ENCODE assay signal across 26 mouse cellular contexts in genomic region chr11:53773641-53774360, GRCm38 (mm10). TPM values are rescaled to one million over a fixed set of nuclear protein-coding genes. Genes with fewer than 3 reads are reported as not detected.
A peak's percentile ranks its signal among the peaks of the same experiment; 100 is the strongest.
DNase-seq lines count a peak whose midpoint lies in the region; ATAC-seq and TF ChIP-seq lines count a peak whose summit lies in the region.
"Had no signal": no experiment of that assay in that cellular context is flagged by ENCODE, and none has a peak within 500 bp of the region (broad histone marks: within the 10 kb centered on the region; RNA-seq: fewer than 3 reads in every experiment).

No protein-coding gene starts in this region.

- no peaks in the 10 kb centered on the region for H3K27me3 ChIP-seq in heart, adult 2 months (ENCODE audit: control insufficient read depth, insufficient read depth, low read length)
- no peaks in the 10 kb centered on the region for H3K27me3 ChIP-seq in megakaryocyte, embryonic 14.5 days (replicated peaks)
- no peaks in the 10 kb centered on the region for H3K27me3 ChIP-seq in small intestine, adult 2 months (ENCODE audit: control insufficient read depth, insufficient read depth, low read length)

- 0 out of 2 replicates have a peak, but pooled peaks cover 1% of the 10 kb centered on the region for H3K79me2 ChIP-seq in heart, adult 2 months (replicated peaks; ENCODE audit: control insufficient read depth, insufficient read depth, low read length)

- peaks cover 12% of the 10 kb centered on the region for H3K36me3 ChIP-seq in heart, adult 2 months (ENCODE audit: control insufficient read depth, insufficient read depth, low read length)
- H3K36me3 ChIP-seq in megakaryocyte, embryonic 14.5 days (replicated peaks; ENCODE audit: low read length), result peaks cover 72% of the 10 kb centered on the region
- peaks cover 74% of the 10 kb centered on the region for H3K36me3 ChIP-seq in small intestine, adult 2 months (ENCODE audit: control insufficient read depth, insufficient read depth, low read length)
- H3K36me3 ChIP-seq: forebrain, embryonic 15.5 days had no signal

- no peak for TF ChIP-seq POLR2A in heart, adult 2 months (IDR thresholded peaks at IDR 0.05; ENCODE audit: insufficient read depth, low read depth, low read length)
- no peak for TF ChIP-seq POLR2A in small intestine, adult 2 months (IDR thresholded peaks at IDR 0.05; ENCODE audit: low read depth, low read length)

- H3K9me3 ChIP-seq in megakaryocyte, embryonic 14.5 days, result no peaks in the 10 kb centered on the region
- H3K9me3 ChIP-seq: forebrain, embryonic 13.5 days; forebrain, embryonic 15.5 days had no signal

- H3K4me3 ChIP-seq in gastrocnemius, adult 2 months, result peak overlapping the region; percentile 98
- peak overlapping the region; percentile 5; the same call in 1 of the 2 replicates for H3K4me3 ChIP-seq in heart, adult 2 months
- H3K4me3 ChIP-seq in megakaryocyte, embryonic 14.5 days (replicated peaks), result peak overlapping the region; percentile 52
- H3K4me3 ChIP-seq in small intestine, adult 2 months (ENCODE audit: low read depth, low read length), result peak overlapping the region; percentile 51
- H3K4me3 ChIP-seq: forebrain, embryonic 13.5 days; forebrain, embryonic 15.5 days had no signal

- 72% methylated on average over 16 of the region's 16 CpGs for WGBS in heart, adult 2 months
- 66% methylated on average over 16 of the region's 16 CpGs for WGBS in small intestine, adult 2 months

- ATAC-seq in megakaryocyte, adult 5-6 weeks (ENCODE audit: poor library complexity, severe bottlenecking), result no peak
- ATAC-seq: forebrain, embryonic 13.5 days; forebrain, embryonic 15.5 days; forebrain, postnatal 0 days had no signal

- peak overlapping the region; percentile 49 for H3K27ac ChIP-seq in gastrocnemius, adult 2 months
- H3K27ac ChIP-seq in heart, adult 2 months, result peak overlapping the region; percentile 42
- H3K27ac ChIP-seq in small intestine, adult 2 months (ENCODE audit: insufficient read depth, low read depth, low read length), result peak overlapping the region; percentile 78
- H3K27ac ChIP-seq: forebrain, embryonic 13.5 days; forebrain, embryonic 15.5 days had no signal

- no peak for TF ChIP-seq CTCF in gastrocnemius, adult 2 months (IDR thresholded peaks at IDR 0.05)
- TF ChIP-seq CTCF in heart, adult 2 months (IDR thresholded peaks at IDR 0.05), result no peak
- TF ChIP-seq CTCF in small intestine, adult 2 months (IDR thresholded peaks at IDR 0.05; ENCODE audit: extremely low read depth, insufficient read length, insufficient replicate concordance, low read depth, low read length), result no peak

- peak; percentile 11 for DNase-seq in gastrocnemius, adult 2 months
- no peak for DNase-seq in gastrocnemius, adult 18-20 months (ENCODE audit: low spot score)
- no peak for DNase-seq in heart, adult 2 months
- DNase-seq in heart, postnatal 10 days, result no peak
- DNase-seq in cerebellum, postnatal 36 days, result no peak
- DNase-seq: adrenal gland, adult 2 months; adrenal gland, postnatal 25 days; cerebellum, adult 11-12 months; cerebellum, adult 2 months; cerebellum, adult 9-10 months; cerebellum, postnatal 14 days; forebrain, postnatal 0 days had no signal

- H3K9ac ChIP-seq in heart, adult 2 months (ENCODE audit: low read depth, low read length), result 0 out of 2 replicates have a peak overlapping the region, but pooled peaks have one; percentile 21
- H3K9ac ChIP-seq: forebrain, embryonic 13.5 days; forebrain, embryonic 15.5 days; forebrain, postnatal 0 days had no signal

- H3K4me1 ChIP-seq in heart, adult 2 months (ENCODE audit: control insufficient read depth, insufficient read depth, low read length), result peaks cover 23% of the 10 kb centered on the region
- peaks cover 69% of the 10 kb centered on the region for H3K4me1 ChIP-seq in megakaryocyte, embryonic 14.5 days
- H3K4me1 ChIP-seq in small intestine, adult 2 months (ENCODE audit: control insufficient read depth, insufficient read depth, insufficient read length, low read length), result peaks cover 44% of the 10 kb centered on the region

- TF ChIP-seq EP300 in heart, adult 2 months (IDR thresholded peaks at IDR 0.05; ENCODE audit: insufficient read depth, low read depth, low read length), result no peak

- intact Hi-C loops in gastrocnemius, adult 2 months (cut with DNase I), result no loop called here
- intact Hi-C loops in heart, adult 2 months (cut with DNase I), result no loop called here
- intact Hi-C loops in heart, postnatal 10 days (cut with DNase I), result no loop called here

RNA-seq across cellular contexts. Expression of gene Gm17334, which starts 0.8 kb away (rescaled TPM):
- total RNA-seq in gastrocnemius, adult 2 months (2021), result under 1 TPM; 0.28 to 0.53 TPM
- not detected for total RNA-seq in gastrocnemius, adult 18-20 months (2021)
- total RNA-seq in heart, adult 2 months (2021), result under 1 TPM in 1 of 2 experiments, not detected in 1; 0.47 TPM
- polyA plus RNA-seq in heart, adult 2 months (2012; rRNA removed), result 1.4 and 1.8 TPM in 2 replicates
- under 1 TPM in 1 of 2 experiments, not detected in 1; 0.30 TPM for total RNA-seq in heart, postnatal 10 days (2021)
- not detected in 2 replicates for polyA plus RNA-seq in megakaryocyte, embryonic 14.5 days (2012; ENCODE audit: insufficient read depth, low replicate concordance)
- not detected in 2 replicates for total RNA-seq in megakaryocyte, adult 5-6 weeks (2015)
- total RNA-seq in megakaryocyte, adult 5-6 weeks (2017), result not detected in 2 replicates
- 0.25 and 1.6 TPM in 2 replicates for polyA plus RNA-seq in small intestine, adult 2 months (2012; rRNA removed)
- total RNA-seq: MEL had no signal
- polyA plus RNA-seq: brain, embryonic 14.5 days; embryonic facial prominence, embryonic 11.5 days; forebrain, embryonic 11.5 days; forebrain, embryonic 13.5 days; forebrain, embryonic 15.5 days; forebrain, postnatal 0 days had no signal

RNA-seq across cellular contexts. Expression of gene Irf1, which starts 4.0 kb away (rescaled TPM):
- total RNA-seq in gastrocnemius, adult 2 months (2021), result 1 to 10 TPM; 6.2 to 7.0 TPM
- 1 to 10 TPM; 4.7 to 9.9 TPM for total RNA-seq in gastrocnemius, adult 18-20 months (2021)
- 10 to 100 TPM; 15.2 to 19.7 TPM for total RNA-seq in heart, adult 2 months (2021)
- polyA plus RNA-seq in heart, adult 2 months (2012; rRNA removed), result 20.5 and 28.6 TPM in 2 replicates
- 10 to 100 TPM; 15.3 to 18.4 TPM for total RNA-seq in heart, postnatal 10 days (2021)
- 5.1 TPM in 1 of 2 replicates, not detected in the other for polyA plus RNA-seq in megakaryocyte, embryonic 14.5 days (2012; ENCODE audit: insufficient read depth, low replicate concordance)
- total RNA-seq in megakaryocyte, adult 5-6 weeks (2015), result 37.2 and 38.5 TPM in 2 replicates
- 78.4 and 93.1 TPM in 2 replicates for total RNA-seq in megakaryocyte, adult 5-6 weeks (2017)
- polyA plus RNA-seq in small intestine, adult 2 months (2012; rRNA removed), result 93.3 and 233 TPM in 2 replicates

RNA-seq across cellular contexts. Expression of gene Il5, which starts 53.2 kb away (rescaled TPM):
- not detected for total RNA-seq in gastrocnemius, adult 2 months (2021)
- not detected for total RNA-seq in gastrocnemius, adult 18-20 months (2021)
- not detected for total RNA-seq in heart, adult 2 months (2021)
- 0.12 and 0.21 TPM in 2 replicates for polyA plus RNA-seq in heart, adult 2 months (2012; rRNA removed)
- total RNA-seq in heart, postnatal 10 days (2021), result not detected
- not detected in 2 replicates for polyA plus RNA-seq in megakaryocyte, embryonic 14.5 days (2012; ENCODE audit: insufficient read depth, low replicate concordance)
- not detected in 2 replicates for total RNA-seq in megakaryocyte, adult 5-6 weeks (2015)
- not detected in 2 replicates for total RNA-seq in megakaryocyte, adult 5-6 weeks (2017)
- not detected in 2 replicates for polyA plus RNA-seq in small intestine, adult 2 months (2012; rRNA removed)
- total RNA-seq: adrenal gland, adult 2 months; adrenal gland, postnatal 10 days; adrenal gland, postnatal 25 days; adrenal gland, postnatal 4 days; ES-E14; MEL had no signal
- polyA plus RNA-seq: brain, embryonic 14.5 days; C2C12; embryonic facial prominence, embryonic 11.5 days; embryonic facial prominence, embryonic 14.5 days; forebrain, embryonic 11.5 days; forebrain, embryonic 13.5 days; forebrain, embryonic 15.5 days had no signal

Comparison
In these comparisons a context has a peak if more than half of its experiments do, and no peak if none do; other contexts are left out.
1. H3K4me3 ChIP-seq: peak in every context shown above with its lines; median percentile 98 in gastrocnemius, adult 2 months; 52 in megakaryocyte, embryonic 14.5 days; 51 in small intestine, adult 2 months; 5 in heart, adult 2 months.